Mouse (Mus musculus) liver, embryonic 13.5 days (tissue): ENCODE measurements around the gene Apoc2. TPM values are rescaled to one million over a fixed set of nuclear protein-coding genes. Genes with fewer than 3 reads are reported as not detected.

Experiments
- ATAC-seq: fragments of 200-750 bp; cut with Nextera tagmentation; 2 replicates; pipeline ENCODE4 v1.8.0; 2017; ENCODE audit warnings: low read depth, mild to moderate bottlenecking, moderate number of reproducible peaks, moderate library complexity
- DNase-seq: peaks from one replicate; pipeline ENCODE4 v3.0.0; 2022
- H3K27ac ChIP-seq: fragments of 300-500 bp; sonication (generic); 2 replicates; pipeline ENCODE4 v1.5.1; 2015; ENCODE audit warnings: moderate library complexity, mild to moderate bottlenecking, inconsistent platforms
- H3K27me3 ChIP-seq: fragments of 300-500 bp; sonication (generic); 2 replicates; pipeline ENCODE4 v1.6.1; 2015; ENCODE audit warnings: mild to moderate bottlenecking, inconsistent platforms
- H3K36me3 ChIP-seq: fragments of 300-500 bp; sonication (generic); 2 replicates; pipeline ENCODE4 v1.6.1; 2015; ENCODE audit warnings: mild to moderate bottlenecking, inconsistent platforms
- H3K4me1 ChIP-seq: fragments of 300-500 bp; sonication (generic); replicated peaks from 2 replicates; pipeline ENCODE4 v1.6.1; 2015; ENCODE audit warnings: inconsistent platforms
- H3K4me2 ChIP-seq: fragments of 300-500 bp; sonication (generic); 2 replicates; pipeline ENCODE4 v1.6.1; 2015; ENCODE audit warnings: inconsistent platforms, mild to moderate bottlenecking, moderate library complexity
- H3K4me3 ChIP-seq: fragments of 300-500 bp; sonication (generic); replicated peaks from 2 replicates; pipeline ENCODE4 v1.5.1; 2015; ENCODE audit warnings: mild to moderate bottlenecking, inconsistent platforms
- H3K9ac ChIP-seq: fragments of 300-500 bp; sonication (generic); 2 replicates; pipeline ENCODE4 v1.6.1; 2015; ENCODE audit warnings: mild to moderate bottlenecking, inconsistent platforms
- H3K9me3 ChIP-seq: fragments of 300-500 bp; sonication (generic); replicated peaks from 2 replicates; pipeline ENCODE4 v1.6.1; 2016; ENCODE audit warnings: inconsistent platforms
- WGBS: fragments of 180-500 bp; shearing (Covaris S2); methylation state at CpG from one replicate; pipeline ENCODE4 v1.1.7; 2015; ENCODE audit not compliant: insufficient replicate concordance; 5-methylcytosine and 5-hydroxymethylcytosine counted together
- polyA plus RNA-seq: library from polyadenylated mRNA; unstranded; fragments of >200 nt; fragmentation: Nextera tagmentation; extraction: Ambion mirVana; gene quantifications from 2 replicates; pipeline ENCODE4 v1.2.1, GENCODE M21; 2015

The Apoc2 gene
- polyA plus RNA-seq = 568 and 648 TPM in 2 replicates

DNA sequence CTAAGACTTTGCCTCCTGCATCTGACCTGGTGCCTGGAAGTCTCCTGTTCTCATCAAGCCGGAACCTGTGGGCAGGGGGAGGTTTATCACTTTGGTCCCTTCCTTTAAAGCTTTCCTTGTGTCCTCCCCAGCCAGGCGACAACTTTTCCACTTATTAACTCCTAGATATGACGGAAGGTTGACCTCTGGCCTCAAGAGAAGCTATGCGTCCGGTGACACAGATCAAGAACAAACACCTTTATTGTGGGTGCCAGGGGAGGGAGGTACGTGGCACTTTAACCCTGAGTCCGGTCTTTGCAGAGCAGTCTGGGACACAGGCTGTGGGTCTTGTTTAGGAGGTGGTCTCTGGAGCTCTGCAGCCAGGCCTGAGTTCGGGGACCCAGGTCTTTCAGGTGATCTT lies at the start of gene Apoc2:
Apoc2 (minus strand) TSS at position 70 of the 400 bp plus-strand sequence.
- ATAC-seq = no peak
- Histone ChIP-seq H3K9ac (no peak within 1 kb of the TSS), H3K9me3 (no peaks in the 10 kb centered on the region), H3K4me2 (no peak within 1 kb of the TSS), H3K4me3 (no peak within 1 kb of the TSS), H3K27ac (peak within 1 kb of the TSS; percentile 64), H3K36me3 (no peaks in the 10 kb centered on the region), H3K27me3 (no peaks in the 10 kb centered on the region), H3K4me1 (peaks cover 37% of the 10 kb centered on the region)
- WGBS = 58% methylated on average over 8 of the region's 8 CpGs
- no peak for DNase-seq

DNA sequence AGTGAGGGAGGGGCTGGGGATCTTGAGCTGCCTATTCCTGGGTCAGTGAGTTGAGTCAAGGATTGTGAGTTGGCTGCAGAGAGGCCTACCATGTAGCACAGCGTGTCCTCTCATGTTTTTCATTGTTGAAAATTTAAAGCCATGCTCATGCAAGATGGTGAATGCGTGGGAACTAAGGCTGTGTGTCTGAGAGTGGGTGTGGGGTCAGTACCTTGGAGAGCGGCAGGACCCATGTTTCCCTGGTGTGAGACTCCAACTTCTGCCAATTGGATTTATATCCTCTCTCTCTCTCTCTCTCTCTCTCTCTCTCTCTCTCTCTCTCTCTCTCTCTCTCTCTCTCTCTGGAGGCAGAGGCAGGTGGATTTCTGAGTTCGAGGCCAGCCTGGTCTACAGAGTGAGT lies 48.8 kb upstream of the Apoc2 start:
- peaks cover 25% of the 10 kb centered on the region for H3K36me3 ChIP-seq
- 79% methylated on average over 4 of the region's 4 CpGs for WGBS
- no peaks in the 10 kb centered on the region for H3K9me3 ChIP-seq
- no peaks in the 10 kb centered on the region for H3K27me3 ChIP-seq
- no peak overlapping the region for H3K4me2 ChIP-seq
- no peak overlapping the region for H3K9ac ChIP-seq
- no peak overlapping the region for H3K4me3 ChIP-seq
- DNase-seq (no peak), ATAC-seq (no peak)
- no peak overlapping the region for H3K27ac ChIP-seq
- H3K4me1 ChIP-seq = peaks cover 12% of the 10 kb centered on the region

DNA sequence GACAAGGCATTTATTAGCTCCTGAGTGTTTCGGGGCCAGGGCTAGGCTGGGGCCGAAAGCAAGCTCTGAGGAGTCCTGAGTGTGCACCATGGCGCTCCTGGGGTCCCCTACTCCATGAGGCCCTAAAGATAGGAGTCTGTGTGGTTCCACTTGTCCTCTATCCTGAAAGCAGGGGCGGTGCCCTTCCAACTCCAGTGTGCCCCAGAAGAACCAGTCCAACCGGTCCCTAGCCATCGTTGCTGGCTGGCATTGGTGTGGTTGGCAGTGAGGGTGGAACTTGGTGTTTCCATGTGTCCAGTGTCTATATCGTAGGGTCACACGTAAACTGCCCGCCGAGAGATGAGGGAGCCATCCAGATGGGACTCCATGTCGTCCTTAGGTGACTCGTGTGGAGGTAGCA lies 46.4 kb upstream of the Apoc2 start:
- DNase-seq (no peak), ATAC-seq (no peak)
- Histone ChIP-seq H3K9me3 (0 out of 2 replicates have a peak, but pooled peaks cover 4% of the 10 kb centered on the region), H3K27me3 (no peaks in the 10 kb centered on the region), H3K4me2 (no peak overlapping the region), H3K27ac (no peak overlapping the region), H3K4me1 (peaks cover 13% of the 10 kb centered on the region), H3K9ac (no peak overlapping the region), H3K4me3 (no peak overlapping the region), H3K36me3 (peaks cover 9% of the 10 kb centered on the region)
- 79% methylated on average over 12 of the region's 12 CpGs for WGBS

DNA sequence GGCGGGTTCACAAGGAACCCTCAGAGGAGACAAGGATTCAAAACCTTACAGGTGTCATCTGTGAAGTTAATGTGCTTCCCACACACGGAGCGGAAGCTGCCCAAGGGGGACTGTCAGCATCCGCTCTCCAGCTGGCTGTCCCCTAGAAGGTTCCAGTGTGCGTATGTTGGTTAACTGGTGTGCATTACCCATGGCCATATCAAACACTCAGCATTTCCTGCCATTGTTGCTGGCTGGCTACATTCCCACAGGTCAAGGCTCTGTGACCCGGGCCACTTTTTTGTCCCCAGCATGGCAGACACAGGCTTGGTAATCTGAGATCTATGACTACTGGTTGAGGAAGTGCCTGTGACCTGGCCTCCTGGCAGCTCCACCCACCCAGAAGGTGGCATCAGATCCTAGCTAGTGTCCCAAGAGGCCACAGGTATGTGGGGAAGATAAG lies 45.0 kb upstream of the Apoc2 start:
- Histone ChIP-seq H3K36me3 (peaks cover 4% of the 10 kb centered on the region; the same call in 1 of the 2 replicates), H3K9me3 (0 out of 2 replicates have a peak, but pooled peaks cover 4% of the 10 kb centered on the region), H3K27ac (peak overlapping the region; percentile 34; the same call in 1 of the 2 replicates), H3K9ac (no peak overlapping the region), H3K4me2 (no peak overlapping the region), H3K4me3 (no peak overlapping the region), H3K4me1 (peaks cover 17% of the 10 kb centered on the region), H3K27me3 (no peaks in the 10 kb centered on the region)
- ATAC-seq (peak; percentile 47), DNase-seq (no peak)
- 44% methylated on average over 6 of the region's 6 CpGs for WGBS

DNA sequence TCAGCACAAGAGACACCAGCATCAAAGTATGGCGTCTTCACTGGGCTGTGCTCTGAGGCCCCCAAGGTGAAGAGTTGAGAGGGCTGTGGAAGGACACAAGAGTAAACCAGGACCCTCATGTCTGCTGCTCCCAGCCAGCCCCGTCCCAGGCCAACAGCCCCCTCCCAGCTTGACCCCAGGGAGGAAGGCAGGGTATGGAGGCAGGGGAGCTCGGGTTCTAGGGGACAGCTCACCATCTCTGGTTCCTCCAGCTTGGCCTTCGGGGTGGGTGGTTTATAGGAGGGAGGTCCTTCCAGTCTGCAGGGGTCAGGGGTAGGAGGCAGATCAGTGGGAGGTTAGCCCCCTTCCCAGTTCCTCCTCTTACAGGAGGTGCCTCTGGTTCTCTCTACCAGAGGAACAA lies 41.5 kb upstream of the Apoc2 start:
- 61% methylated on average over 4 of the region's 4 CpGs for WGBS
- H3K27ac ChIP-seq = no peak overlapping the region
- peaks cover 37% of the 10 kb centered on the region for H3K4me1 ChIP-seq
- H3K9ac ChIP-seq = no peak overlapping the region
- no peak for DNase-seq
- H3K9me3 ChIP-seq = 0 out of 2 replicates have a peak, but pooled peaks cover 4% of the 10 kb centered on the region
- no peak overlapping the region for H3K4me2 ChIP-seq
- H3K4me3 ChIP-seq = no peak overlapping the region
- ATAC-seq = no peak
- H3K27me3 ChIP-seq = no peaks in the 10 kb centered on the region
- peaks cover 4% of the 10 kb centered on the region; the same call in 1 of the 2 replicates for H3K36me3 ChIP-seq

DNA sequence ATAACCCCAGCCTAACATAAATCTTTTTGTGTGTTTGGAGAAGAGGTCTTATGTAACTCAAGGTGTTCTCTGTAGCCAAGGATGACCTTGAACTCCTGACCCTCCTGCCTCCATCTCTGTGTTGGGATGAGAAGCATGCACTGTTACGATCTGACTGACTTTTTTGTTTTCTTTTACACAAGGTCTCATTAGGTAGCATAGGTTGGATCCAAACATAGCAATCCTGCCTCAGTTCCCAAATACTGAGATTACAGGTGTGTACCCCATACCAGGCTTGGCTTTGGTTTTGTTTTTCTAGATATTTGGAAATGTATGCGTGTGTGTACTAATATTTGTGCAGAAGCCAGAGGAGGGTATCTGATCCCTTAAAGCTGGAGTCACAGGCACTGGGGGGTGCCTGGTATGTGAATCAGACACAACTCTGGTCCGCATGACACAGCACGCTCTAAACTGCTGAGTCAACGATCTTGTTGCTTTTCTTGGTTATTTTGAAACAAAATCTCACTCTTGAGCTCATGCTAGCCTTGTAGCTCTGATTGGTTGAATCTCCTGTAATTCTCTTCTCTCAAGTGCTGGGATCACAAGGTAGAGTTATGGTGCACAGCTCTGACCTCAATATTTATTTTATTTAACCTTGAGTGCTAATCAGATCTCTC lies 40.7 kb upstream of the Apoc2 start:
- H3K9me3 ChIP-seq = 0 out of 2 replicates have a peak, but pooled peaks cover 4% of the 10 kb centered on the region
- H3K9ac ChIP-seq = no peak overlapping the region
- WGBS = 70% methylated on average over 5 of the region's 5 CpGs
- no peak overlapping the region for H3K4me3 ChIP-seq
- no peaks in the 10 kb centered on the region for H3K27me3 ChIP-seq
- H3K4me1 ChIP-seq = peaks cover 44% of the 10 kb centered on the region
- no peak overlapping the region for H3K27ac ChIP-seq
- H3K4me2 ChIP-seq = no peak overlapping the region
- peaks cover 12% of the 10 kb centered on the region for H3K36me3 ChIP-seq
- no peak for ATAC-seq
- no peak for DNase-seq

DNA sequence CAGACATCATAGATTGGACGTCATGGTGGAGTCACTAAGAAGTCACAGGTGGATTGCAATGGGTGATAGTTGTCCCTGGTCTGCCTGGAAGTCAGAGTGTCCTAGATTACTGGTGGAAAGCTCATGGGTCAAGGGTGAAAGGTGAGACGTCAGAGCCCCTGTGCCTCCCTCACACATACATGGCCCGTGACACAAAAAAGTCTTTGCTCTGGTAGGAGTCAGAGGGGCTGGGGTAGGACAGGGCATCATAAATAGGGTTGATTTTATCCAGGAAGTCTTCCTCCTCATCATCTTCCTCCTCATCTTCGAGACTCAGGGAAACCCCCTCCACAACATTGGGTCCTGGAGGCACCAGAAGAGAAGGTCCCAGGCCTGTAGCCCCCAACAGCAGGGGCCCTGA lies 39.6 kb upstream of the Apoc2 start:
- Histone ChIP-seq H3K4me2 (no peak overlapping the region), H3K27ac (no peak overlapping the region), H3K27me3 (no peaks in the 10 kb centered on the region), H3K36me3 (peaks cover 22% of the 10 kb centered on the region), H3K4me3 (no peak overlapping the region), H3K4me1 (peaks cover 41% of the 10 kb centered on the region), H3K9me3 (0 out of 2 replicates have a peak, but pooled peaks cover 4% of the 10 kb centered on the region), H3K9ac (no peak overlapping the region)
- 67% methylated on average over 4 of the region's 4 CpGs for WGBS
- DNase-seq = no peak
- no peak for ATAC-seq

DNA sequence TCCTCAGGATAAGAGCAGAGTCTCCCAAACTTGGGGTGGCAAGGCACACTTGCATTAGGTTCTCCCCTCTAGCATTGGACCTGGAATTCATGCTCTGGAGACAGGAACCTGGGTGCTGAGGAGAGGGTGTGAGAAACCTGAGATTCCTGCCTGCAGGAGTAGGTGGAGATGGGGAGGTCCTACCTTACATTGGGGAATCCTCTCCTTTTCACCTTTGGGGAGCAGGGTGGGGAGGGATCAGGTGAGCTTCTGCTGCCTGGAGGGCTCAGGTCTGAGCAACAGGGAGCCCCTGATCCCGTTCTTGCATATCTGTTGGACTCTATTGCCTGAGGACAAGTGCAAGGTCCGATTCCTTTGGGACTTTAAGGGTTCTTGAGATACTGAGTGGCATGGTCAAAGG lies 39.1 kb upstream of the Apoc2 start:
- no peaks in the 10 kb centered on the region for H3K27me3 ChIP-seq
- H3K4me3 ChIP-seq = peak overlapping the region; percentile 62
- 0 out of 2 replicates have a peak, but pooled peaks cover 4% of the 10 kb centered on the region for H3K9me3 ChIP-seq
- WGBS = 82% methylated on average over 2 of the region's 2 CpGs
- DNase-seq (no peak), ATAC-seq (no peak)
- H3K27ac ChIP-seq = peak overlapping the region; percentile 81
- H3K9ac ChIP-seq = peak overlapping the region; percentile 72
- peak overlapping the region; percentile 84 for H3K4me2 ChIP-seq
- peaks cover 28% of the 10 kb centered on the region for H3K36me3 ChIP-seq
- H3K4me1 ChIP-seq = peaks cover 43% of the 10 kb centered on the region

DNA sequence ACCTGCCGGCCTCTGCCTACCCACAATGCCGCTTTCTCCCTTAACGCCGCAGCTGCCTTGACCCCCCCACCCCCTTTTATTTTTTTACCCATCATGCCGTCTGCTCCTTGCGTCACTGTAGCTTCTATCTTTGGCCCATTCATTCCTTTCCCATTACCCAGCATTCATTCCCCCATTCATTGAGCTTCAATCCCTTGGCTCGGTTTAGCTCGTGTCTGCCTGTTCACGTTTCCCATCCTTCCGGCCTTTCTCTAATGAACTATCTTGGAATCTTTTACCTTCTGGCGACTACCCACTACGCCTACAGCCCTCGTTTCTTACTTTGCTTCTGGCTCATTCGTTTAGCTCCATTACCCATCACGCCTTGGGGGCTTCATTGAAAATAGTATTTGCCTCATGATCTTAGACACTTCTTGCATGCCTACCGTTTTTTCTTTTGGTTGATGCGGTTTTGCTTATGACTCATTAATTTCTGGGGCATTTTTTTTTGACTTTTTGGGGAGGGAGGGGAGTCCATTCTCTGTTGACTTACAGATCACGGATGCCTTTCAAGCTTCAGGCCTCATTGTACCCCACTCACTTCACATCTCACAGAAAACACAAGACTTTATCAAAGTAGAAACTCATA lies 38.4 kb upstream of the Apoc2 start:
- DNase-seq = no peak
- ATAC-seq = no peak
- no peaks in the 10 kb centered on the region for H3K27me3 ChIP-seq
- 5% methylated on average over 18 of the region's 18 CpGs for WGBS
- H3K4me2 ChIP-seq = peak overlapping the region; percentile 84
- peak overlapping the region; percentile 72 for H3K9ac ChIP-seq
- H3K27ac ChIP-seq = peak overlapping the region; percentile 81
- peaks cover 32% of the 10 kb centered on the region for H3K36me3 ChIP-seq
- H3K4me3 ChIP-seq = peak overlapping the region; percentile 62
- peaks cover 43% of the 10 kb centered on the region for H3K4me1 ChIP-seq
- H3K9me3 ChIP-seq = 0 out of 2 replicates have a peak, but pooled peaks cover 2% of the 10 kb centered on the region

DNA sequence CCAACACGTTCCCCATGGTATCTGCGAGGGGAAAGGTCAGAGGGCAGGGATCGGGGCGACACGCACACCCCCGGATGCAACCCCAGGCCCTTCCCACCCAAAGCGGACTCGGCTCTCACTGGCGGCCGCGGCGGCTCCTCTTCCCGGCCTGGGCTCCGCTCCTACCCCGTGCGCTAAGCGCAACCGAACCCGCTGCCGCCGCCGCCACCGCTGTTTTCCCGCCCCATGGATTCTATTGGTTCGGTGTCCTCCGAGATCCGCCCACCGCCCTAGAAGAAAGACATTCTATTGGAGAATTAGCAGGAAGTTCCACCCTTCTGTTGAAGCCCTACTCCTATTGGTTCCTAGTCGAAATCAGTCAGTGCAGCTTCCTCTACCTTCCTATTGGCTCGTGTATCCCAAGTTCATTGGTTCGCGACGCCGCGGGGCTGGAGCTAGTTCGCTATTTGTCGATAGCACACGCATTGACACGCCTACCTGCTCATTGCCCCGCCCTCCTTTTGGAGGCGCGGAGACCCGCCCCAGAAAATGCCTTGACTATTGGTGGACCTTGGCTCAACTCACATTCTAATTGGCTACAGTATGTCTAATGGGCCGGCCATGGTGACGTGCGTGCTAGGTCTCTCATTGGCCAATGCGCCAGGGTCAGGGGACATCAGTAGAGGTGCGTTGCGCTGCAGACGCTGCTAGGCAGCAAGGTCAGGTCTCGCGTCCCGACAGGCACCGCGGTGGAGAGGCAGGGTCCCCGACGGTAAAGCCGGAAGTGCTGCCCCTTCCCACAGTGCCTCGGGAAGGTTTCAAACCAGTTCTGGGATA lies 37.7 kb upstream of the Apoc2 start, which contains the start of gene Tomm40:
Tomm40 (minus strand) TSS at position 200 of the 816 bp plus-strand sequence.
- H3K4me3 ChIP-seq = peak within 1 kb of the TSS; percentile 99
- WGBS = under 1% methylated on average over 59 of the region's 59 CpGs
- DNase-seq (peak; percentile 100), ATAC-seq (peak; percentile 97)
- peak within 1 kb of the TSS; percentile 81 for H3K27ac ChIP-seq
- H3K9ac ChIP-seq = peak within 1 kb of the TSS; percentile 95
- H3K9me3 ChIP-seq = no peaks in the 10 kb centered on the region
- H3K27me3 ChIP-seq = no peaks in the 10 kb centered on the region
- H3K36me3 ChIP-seq = peaks cover 37% of the 10 kb centered on the region
- peaks cover 43% of the 10 kb centered on the region for H3K4me1 ChIP-seq
- peak within 1 kb of the TSS; percentile 96 for H3K4me2 ChIP-seq

DNA sequence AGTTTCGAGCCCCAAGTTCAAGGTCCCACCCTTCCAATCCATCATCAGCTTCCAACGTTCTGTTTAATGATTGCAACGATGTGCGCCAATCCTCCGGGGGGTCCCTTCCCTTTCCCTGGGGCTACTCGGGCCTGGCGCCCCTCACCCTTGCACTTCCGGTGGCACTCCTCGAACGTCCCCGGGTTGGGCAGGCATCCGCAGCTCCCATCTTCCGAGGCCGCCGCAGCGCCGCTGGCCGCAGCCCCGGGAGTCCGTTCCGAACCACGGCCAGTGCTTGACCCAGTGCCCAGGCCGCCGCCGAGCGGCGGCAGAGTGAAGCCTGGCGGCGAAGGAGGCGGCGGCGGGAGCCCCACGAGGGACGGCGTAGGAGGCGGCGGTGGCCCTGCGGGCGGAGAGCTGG lies 37.1 kb upstream of the Apoc2 start:
- peaks cover 44% of the 10 kb centered on the region for H3K36me3 ChIP-seq
- H3K4me3 ChIP-seq = peak overlapping the region; percentile 99
- H3K9me3 ChIP-seq = no peaks in the 10 kb centered on the region
- 0% methylated on average over 39 of the region's 39 CpGs for WGBS
- peak overlapping the region; percentile 95 for H3K9ac ChIP-seq
- H3K27me3 ChIP-seq = no peaks in the 10 kb centered on the region
- peak overlapping the region; percentile 96 for H3K4me2 ChIP-seq
- peak; percentile 0; the same call in 1 of the 2 replicates for ATAC-seq
- H3K27ac ChIP-seq = peak overlapping the region; percentile 80
- H3K4me1 ChIP-seq = peaks cover 43% of the 10 kb centered on the region
- no peak for DNase-seq
